Mouse (Mus musculus) embryo, embryonic 10.5 days (tissue): Measurements from ENCODE around the gene Nos3.

ENCODE experiments used
- DNase-seq: peaks from one replicate; pipeline ENCODE4 v3.0.0-alpha.2; 2015; ENCODE audit warnings: low spot score

Nos3 gene

DNA sequence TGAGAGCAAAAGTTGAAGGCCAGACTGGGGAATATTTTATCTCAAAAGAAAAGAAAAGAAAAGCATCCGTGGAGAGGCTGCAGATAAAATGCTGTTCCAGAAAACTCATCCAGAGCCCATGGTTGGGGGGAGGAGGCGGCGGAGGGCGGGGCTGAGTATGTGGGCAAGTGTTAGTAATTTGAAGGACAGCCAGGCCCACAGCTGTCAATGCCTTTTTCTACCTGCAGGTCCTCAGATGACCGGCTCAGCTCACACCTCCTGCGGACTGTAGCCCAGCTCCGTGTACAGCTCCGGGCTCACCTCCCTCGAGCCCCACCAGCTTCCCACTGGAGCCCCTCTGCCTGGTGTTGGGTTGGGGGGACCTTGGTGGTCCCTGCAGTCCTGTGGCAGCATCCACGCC, 35.1 kb downstream of the Nos3 start:
- DNase-seq: no peak

DNA sequence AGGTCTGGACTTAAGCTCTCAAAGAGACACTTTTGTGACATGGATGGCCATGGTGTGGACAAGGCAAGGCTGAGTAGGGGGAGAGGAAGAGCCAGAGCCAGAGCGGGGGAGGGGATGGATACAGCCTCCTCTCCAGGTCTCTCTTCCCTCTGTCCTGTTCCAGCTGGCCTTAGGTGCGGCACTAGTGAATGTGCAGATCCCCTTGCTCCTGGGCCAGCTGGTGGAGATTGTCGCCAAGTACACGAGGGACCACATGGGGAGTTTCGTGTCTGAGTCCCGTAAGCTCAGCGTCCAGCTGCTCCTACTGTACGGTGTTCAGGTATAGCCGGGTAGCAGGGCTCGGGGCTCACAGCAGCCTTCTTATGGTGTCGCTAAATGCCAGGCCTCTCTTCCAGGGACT, 35.8 kb downstream of the Nos3 start:
- DNase-seq: no peak

DNA sequence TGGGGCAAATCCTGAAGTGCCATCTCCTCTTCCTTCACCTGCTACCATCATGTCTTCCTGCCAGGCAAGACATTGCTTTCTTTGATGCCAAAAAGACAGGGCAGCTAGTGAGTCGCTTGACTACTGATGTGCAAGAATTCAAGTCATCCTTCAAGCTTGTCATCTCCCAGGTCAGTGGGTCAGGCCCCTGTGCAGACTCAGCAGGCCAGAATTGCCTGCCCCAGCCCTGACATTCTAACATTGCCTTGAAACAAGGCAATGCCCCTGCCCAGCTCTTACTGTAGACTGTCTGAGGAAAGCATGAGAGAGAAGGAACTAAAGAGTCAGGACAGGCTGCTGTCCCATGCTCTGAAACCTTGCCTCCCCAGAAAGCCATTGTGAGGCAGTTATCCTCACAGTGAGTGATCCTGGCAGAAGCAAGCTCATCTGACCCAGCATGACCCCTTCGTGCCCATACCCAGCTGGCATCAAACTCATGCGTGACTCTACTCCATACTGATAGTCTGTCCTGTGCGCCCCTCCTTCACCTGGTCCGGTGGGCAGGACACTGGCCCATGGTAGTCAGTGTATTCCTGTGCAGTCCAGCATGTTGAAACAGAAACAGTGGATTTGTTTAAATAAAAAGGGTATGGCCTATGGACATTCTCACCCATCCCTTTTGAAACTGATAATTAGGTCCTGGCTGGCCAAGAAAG, 36.4 kb downstream of the Nos3 start:
- DNase-seq: no peak

DNA sequence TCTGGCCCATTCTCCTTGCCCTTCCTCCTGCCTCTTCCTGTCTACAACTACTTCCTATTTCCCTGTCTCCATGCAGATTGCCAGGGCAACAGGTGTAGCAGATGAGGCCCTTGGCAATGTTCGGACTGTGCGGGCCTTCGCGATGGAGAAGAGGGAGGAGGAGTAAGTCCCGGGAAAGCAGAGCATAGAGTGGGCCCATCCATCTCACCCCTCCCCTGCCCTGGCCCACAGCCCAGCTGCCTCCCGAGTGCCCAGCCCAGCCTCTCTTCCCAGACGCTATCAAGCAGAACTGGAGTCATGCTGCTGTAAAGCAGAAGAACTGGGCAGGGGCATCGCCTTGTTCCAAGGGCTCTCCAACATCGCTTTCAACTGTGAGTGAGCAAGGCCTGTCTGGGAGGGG, 37.4 kb downstream of the Nos3 start:
- no peak for DNase-seq

DNA sequence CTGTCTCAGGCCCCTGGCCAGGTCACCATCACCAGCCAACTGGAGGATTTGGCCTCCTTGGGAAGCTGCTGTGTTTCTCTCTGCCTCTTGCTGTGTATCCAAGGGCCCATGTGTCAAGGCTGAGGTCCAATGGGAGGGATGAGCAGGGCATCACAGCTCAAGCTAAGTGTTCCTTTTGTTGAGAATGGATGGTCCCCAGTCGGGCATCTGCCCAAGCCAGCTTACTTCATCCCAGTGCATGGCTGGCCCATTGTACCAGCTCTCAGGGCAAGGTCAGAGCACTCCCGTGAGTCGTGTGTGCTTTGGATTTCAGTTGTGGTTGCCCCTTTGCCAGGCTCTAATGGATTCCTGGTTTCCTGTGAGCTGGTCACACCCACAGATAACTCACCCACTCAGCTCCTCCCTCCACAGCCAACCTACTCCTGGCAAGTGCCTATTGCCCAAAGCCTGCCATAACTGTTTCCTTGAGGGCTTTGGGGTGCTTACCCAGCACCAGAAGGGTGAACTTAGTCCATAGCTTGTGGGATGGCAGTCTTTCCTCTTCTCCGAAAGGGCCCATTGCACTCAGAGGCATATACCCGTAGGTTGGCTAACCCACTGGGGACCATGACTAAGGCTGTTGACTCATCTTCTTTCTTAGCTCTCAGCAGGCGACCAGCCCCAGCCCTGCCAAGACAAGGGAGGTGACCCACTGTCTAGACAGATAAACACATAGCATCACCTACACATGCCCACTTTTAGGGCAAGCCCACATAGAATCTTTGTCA, 40.2 kb downstream of the Nos3 start:
- DNase-seq: no peak

DNA sequence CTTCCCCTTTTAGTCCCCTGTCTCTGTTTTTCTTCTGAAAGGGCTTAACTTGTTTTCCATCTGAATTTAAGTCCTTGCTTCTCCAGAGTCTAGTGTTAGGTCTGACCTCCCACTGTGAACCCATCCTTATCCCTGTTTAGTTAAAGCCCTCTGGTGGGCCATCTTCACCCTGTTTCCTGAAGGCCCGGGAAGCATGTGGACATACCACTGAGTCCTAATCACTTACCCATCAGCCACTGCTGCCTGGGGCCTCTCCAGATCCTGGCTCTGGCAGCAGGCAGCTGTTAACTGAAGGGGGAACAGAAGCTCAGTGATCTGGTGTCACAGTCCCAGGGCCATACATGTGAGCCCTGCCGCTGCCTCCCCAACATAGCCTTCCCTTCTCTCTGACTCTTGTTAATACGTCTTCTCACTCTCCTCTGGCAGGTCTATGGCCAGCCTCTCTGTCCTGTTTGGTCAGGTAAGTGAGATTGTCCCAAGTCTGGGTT, 40.8 kb downstream of the Nos3 start:
- DNase-seq: no peak

DNA sequence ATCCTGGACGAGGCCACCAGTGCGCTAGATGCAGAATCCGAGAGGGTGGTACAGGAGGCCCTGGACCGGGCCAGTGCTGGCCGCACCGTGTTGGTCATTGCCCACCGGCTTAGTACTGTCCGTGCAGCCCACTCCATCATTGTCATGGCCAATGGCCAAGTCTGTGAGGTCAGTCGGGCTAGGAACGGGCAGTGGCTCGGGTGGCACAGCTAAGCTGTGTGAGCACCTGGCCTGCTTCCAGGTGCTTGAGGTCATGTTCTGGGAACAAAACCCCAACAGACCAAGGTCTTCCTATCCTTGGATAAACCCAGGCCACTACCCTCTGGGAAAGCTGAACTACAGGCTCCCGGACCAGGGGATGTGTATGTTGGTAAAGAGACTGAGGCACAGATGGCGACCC, 44.0 kb downstream of the Nos3 start:
- DNase-seq: no peak

DNA sequence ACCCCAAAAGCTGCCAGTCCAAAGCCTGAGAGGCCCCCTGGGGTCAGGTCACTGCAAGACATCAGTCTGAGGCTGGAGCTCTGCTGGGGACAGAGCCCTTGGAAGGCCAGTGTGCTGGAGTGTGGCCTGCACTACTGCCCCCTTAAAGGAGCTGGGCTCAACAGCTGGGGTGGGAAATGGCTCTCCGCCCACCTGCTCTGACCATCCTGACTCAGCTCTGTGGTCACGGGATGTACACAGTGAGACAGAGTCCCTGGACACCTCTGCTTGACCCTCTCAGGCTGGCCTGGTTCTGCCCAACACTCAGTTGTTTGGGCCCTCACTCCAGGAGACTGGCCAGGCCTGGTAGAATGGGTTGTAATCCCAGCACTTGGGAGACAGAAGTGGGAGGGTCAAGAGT, 44.9 kb downstream of the Nos3 start:
- no peak for DNase-seq

DNA sequence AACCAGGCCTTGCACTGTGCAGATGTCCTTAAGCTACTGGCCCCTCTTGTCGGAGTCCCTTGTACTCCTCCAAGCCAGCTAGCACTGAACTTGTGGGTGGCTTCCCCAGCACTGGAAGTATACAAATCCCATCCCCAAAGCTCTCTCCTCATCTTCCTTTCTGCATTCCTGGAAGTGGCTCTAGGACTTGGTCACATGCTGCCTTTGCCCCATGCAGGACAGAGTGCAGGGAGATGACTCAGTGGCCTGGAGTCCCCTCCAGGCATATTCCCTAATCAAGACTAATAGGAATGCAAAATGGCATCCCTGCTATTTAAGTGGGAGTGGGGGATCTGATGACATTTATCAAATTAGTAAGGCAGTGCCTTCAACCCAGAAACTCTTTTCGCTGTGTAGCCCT, 47.5 kb downstream of the Nos3 start:
- DNase-seq: no peak

DNA sequence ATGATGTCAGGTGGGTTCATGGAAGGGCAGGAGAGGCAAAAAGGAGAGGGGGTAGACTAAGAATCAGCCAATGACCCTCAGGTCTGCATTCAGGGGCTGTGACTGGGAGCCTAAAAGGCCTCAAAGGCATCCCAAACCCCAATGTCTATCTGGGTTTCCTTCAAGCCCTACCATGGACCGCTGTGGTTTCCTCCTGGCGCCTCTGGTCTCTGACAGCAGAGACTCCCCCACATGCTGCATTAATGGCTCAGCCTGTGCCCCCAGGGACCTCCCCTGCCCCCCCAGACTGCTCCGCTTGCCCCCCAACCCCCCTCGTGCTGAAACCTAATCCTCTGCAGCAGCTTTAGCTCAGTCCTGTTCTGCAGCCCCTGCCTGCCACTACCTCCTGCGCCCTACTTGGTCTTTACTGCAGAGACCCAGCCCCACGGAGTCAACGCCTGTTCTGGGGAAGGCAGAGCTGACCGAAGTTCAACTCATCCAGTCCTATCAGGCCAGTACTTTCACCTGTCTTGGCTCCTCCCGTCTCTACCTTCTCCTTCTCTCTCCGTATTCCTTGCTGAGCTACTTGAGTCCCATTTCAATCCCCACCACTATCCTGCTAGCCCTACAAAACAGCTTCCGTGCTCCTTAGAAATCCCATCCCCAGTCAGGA, 48.6 kb downstream of the Nos3 start, which contains the start of gene Asic3:
TSS of gene Asic3 (plus strand) at position 351 of the 652 bp plus-strand sequence.
- no peak for DNase-seq

DNA sequence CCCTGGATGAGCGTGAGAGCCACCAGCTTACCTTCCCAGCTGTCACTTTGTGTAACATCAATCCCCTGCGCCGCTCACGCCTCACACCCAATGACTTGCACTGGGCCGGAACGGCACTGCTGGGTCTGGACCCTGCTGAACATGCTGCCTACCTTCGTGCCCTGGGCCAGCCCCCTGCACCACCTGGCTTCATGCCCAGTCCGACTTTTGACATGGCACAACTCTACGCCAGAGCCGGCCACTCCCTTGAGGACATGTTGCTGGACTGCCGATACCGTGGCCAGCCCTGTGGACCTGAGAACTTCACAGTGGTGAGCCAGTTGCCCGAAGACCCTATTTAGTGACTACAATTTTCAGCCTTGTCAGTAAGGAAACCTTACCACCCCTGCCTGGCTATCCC, 49.3 kb downstream of the Nos3 start:
- no peak for DNase-seq

DNA sequence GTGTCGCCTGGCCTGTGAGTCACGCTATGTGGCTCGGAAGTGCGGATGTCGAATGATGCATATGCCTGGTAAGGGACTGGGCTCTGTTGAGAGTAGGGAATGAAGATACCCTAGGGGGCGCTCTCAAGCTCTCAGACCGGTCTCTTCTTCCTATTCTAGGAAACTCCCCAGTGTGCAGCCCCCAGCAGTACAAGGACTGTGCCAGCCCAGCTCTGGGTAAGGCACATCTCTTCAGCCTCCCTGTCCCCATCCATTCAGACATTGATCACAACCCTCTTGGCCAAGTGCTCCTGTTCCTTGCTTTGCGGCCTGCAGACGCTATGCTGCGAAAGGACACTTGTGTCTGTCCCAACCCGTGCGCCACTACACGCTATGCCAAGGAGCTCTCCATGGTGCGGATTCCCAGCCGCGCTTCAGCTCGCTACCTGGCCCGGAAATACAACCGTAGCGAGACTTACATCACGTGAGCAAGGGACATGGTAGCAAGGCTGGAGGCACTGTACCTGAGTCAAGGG, 51.7 kb downstream of the Nos3 start:
- peak; percentile 84 for DNase-seq

DNA sequence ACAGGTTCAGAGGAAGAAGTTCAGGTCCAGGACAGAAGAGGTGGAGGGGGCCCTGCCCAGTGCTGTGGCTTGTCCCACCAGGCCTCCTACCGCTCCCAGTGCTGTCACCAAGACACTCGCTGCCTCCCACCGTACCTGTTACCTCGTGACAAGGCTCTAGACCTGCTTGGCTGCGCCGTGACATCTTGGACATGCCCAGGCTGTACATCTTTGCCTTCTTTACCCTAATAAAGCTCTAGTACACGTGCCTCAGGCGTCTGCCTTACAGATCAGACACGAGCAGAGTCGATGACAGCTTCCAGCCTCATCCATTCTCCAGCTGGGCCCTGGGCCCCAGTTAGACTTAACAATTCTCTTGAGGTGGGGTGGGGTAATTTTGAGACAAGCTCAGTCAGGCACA, 53.0 kb downstream of the Nos3 start:
- DNase-seq: no peak

DNA sequence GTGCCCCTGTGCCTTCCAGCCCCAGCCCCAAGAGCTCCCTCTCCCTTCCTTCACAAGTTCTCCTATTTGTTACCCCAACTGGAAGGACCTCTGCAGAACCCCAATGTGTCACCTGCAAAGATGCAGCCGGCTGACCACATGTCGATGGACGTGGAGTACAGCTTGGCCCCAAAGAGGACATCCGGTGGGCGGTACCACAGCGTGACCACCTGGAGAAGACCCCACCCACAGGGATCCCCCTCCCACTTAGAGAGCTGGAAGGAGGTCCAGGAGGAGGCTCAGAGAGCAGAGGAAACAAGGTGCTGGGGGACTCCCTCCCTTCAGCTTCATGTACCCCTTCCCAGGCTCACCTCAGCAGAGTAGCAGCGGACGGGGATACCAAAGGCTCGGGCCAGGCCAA, 55.8 kb downstream of the Nos3 start:
- DNase-seq: no peak

DNA sequence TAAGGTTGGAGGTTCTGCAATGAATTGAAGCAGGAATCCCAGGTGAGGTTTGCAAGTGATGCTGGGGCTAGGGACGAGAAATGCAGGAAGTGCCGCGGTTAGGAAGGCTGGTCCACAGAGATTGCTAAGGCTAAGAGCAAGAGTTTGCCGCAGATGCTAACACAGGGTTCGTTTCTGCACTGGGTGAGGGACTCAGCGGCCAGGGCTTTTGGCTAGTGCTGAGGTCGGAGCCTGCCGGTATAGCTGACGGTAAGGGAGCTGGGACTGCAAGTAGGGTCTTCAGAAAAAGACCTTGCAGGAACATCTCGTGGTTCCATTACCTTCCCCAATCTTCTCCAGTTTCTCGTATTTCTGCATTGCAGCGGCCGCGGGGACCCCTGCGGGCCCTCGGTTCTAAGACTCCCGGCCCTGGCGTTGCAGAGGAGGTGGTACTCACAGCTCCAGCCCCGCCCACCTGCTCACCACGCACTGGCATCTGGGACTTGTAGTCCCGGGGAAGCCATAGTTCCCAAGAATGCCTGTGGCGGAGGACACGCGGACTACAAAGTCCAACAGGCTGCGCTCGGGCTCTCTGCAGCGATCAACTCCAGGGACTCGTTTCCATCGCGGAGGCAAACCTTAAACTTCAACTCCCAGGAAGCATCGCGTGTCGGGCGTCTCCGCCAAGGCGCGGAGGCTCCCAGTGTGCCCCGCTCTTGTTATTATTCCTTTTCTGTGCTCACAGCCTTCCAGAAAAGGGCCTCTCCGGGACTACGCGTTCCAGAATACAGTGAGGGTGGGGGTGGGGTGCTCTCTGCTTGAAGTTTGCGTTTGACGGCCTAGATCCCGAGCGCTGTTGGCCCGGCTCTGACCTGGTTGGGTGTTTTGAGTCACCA, 58.8 kb downstream of the Nos3 start, which contains the start of the genes Cdk5 and Slc4a2:
TSS of gene Cdk5 (minus strand) at position 402 of the 875 bp plus-strand sequence.
TSS of gene Slc4a2 (plus strand) at position 709 of the 875 bp plus-strand sequence.
- peak; percentile 100 for DNase-seq

DNA sequence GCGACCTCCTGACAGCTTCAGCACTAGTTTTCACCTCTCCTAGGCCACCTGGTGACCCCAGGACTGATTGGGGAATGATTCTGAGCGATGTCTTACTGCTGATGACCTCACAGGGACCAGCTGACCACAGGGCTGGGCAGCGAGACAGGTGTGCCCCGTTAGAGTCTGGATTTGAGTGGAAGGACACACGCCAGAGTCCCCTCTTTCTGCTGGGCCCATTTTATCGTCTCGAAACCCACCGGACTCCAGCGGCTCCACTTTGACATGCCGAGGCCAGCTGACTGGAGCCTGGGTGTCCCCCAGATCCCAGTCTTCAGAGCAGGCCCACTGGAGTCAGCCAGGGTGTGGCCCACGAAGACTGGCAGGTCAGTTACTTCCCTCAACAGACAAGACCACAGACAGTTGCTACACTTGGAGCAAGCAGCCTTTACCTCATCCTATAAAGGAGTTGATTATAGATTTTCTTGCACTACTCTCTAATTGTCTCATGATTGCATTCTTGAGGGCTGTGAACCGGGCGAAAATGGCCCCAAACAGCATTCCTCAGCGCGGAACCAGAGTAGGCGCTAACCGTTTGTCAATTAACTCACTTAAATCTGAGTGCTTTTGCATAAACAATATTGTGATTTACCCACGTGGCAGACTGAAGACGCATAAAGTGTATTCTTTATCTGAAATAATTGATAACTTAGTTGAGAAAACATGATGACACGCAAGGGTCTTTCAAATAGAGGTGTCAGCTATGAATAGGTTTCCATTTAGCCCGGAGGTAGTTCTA, 59.6 kb downstream of the Nos3 start:
- DNase-seq: peak; percentile 22

DNA sequence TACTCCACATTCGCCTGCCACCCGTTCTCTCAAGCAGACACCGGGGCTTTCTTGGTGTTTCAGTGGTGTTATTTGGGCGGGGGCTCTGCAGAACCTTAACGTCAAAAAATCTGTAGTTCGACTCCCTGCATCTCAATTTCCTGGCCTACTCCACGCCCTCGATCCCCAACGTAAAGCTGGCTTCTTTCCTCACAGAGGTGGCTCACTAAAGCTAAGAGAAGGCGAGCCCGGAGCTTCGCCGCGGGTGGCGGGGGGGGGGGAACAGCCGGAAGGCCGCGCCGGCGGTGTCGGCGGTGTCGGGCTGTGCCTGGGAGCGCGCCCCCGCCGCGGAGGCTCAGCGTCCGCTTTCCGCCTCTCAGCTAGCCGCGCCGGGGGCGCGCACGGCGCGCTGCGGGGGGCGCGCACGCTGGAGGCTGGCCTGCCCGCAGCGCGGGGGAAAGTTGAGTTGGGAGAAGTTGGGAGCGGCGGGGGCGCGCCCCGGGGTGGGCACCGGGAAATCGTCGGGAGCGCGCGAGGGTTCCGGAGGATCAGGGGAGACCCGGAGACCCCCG, 60.3 kb downstream of the Nos3 start:
- peak; percentile 91 for DNase-seq

DNA sequence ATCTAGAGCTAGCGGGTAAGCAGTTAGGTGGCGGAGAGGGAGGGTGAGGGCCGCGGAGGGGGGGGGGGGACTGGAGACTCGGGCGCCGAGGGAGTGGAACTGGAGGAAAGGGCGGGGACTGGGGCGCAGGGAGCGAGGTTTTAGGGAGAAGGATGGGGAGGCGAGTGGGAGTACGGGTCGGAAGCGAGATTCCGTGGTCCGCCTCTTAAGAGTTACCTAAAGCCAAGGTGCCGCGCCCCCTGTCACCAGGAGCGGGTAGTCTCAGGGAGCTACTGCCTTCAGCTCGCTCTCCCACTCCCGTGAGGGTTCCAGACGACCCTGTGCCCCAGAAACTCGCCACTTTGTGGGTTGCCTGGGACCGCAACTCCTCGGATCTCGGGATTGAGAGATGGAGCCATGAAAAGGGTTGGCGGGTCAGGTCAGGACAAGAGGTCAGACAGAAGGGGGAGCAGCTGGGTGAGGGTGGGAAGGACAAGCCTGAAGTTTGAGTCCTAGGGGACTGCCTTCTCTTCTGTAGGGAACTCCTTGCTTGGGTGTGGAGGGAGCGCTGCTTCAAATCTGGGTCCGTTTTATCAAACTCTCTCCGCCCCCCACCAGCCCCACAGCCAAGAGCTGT, 60.9 kb downstream of the Nos3 start:
- DNase-seq: peak; percentile 75

DNA sequence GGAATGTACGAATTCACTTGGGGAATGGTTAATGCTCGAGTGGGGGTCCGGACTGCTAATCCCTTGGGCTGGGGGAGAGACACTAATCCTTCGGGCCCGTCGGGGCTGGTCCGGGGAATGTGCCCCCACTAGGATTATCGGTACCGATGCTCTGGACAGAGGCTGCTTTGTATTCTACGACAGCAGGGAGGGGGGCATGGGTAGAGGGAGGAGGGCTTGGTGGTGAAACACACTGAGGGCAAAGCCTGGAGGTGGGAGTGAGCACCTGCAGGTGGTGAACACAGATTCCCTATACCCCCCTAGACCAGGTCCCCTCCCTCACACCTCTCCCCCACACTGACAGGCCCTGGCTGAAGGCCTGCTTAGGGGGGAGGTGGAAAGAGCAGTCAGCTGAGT, 61.4 kb downstream of the Nos3 start:
- DNase-seq: peak; percentile 26
